Mouse (Mus musculus): Measurements from ENCODE around the gene Tiam2. TPM values are rescaled to one million over a fixed set of nuclear protein-coding genes. Genes with fewer than 3 reads are reported as not detected.

Tiam2 gene
- polyA plus RNA-seq, 1 experiment from 2014 or later: 5.7 TPM

DNA sequence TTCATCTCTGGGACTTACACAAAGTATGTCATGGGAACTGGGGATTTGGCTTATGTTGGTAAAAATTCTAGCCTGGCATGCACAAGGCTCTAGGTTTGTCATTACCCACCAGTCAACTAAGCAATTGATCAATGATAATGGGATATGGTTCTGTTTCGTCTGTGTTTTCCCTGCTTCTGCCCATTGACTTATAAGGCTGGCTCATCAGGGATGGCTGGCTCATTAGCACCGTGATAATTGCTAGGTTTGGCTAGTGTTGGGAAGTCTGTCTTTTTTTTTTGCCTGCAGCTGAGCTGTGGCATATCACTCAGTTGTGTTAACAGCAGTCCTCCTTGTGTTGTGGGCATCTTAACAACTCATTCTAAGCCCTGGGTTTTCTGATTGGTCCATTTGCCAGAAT, 36.8 kb downstream of the Tiam2 start:
- Histone ChIP-seq H3K27me3 (replicated peaks; ENCODE audit: control insufficient read depth, insufficient read depth, low read length) (no peaks in the 10 kb centered on the region), H3K27ac (ENCODE audit: low read depth) (no peak overlapping the region), H3K36me3 (ENCODE audit: control insufficient read depth, insufficient read depth, low read length) (no peaks in the 10 kb centered on the region), H3K9ac (ENCODE audit: low read length) (no peak overlapping the region), H3K4me1 (replicated peaks; ENCODE audit: control insufficient read depth, insufficient read depth, low read length) (no peaks in the 10 kb centered on the region), H3K4me2 (ENCODE audit: low read length) (no peak overlapping the region), H3K9me3 (ENCODE audit: control insufficient read depth, low read length) (0 out of 2 replicates have a peak, but pooled peaks cover 2% of the 10 kb centered on the region), H3K4me3 (ENCODE audit: low read depth, low read length) (no peak overlapping the region)
- ATAC-seq (replicated peaks; ENCODE audit: low FRiP score, low TSS enrichment, low read depth): no peak
- 73% methylated on average over 2 of the region's 2 CpGs for WGBS
- no peak for DNase-seq (ENCODE audit: low spot score)

DNA sequence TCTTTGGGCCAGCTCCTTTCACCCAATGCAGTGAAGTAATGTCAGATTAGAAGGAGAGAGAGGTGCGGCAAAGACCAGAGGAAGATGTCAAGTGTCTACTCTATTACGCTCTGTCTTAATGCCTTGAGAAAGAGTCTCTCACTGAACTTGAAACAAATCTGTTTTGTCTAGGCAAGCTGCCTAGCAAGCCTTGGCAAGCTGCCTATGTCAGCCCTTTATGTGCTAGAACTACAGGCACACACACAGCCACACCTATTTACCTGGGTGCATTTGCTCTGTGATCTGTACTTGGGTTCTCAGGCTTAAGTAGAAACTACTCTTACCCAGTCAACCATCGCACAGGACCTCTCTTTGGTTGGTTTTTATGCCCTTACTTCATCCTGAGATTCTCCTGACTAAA, 40.4 kb downstream of the Tiam2 start:
- no peak for DNase-seq (ENCODE audit: low spot score)
- Histone ChIP-seq H3K27ac (ENCODE audit: low read depth) (no peak overlapping the region), H3K4me3 (ENCODE audit: low read depth, low read length) (no peak overlapping the region), H3K36me3 (ENCODE audit: control insufficient read depth, insufficient read depth, low read length) (no peaks in the 10 kb centered on the region), H3K9me3 (ENCODE audit: control insufficient read depth, low read length) (0 out of 2 replicates have a peak, but pooled peaks cover 2% of the 10 kb centered on the region), H3K4me2 (ENCODE audit: low read length) (no peak overlapping the region), H3K4me1 (replicated peaks; ENCODE audit: control insufficient read depth, insufficient read depth, low read length) (peaks cover 7% of the 10 kb centered on the region; the same call in 1 of the 2 replicates), H3K27me3 (replicated peaks; ENCODE audit: control insufficient read depth, insufficient read depth, low read length) (no peaks in the 10 kb centered on the region), H3K9ac (ENCODE audit: low read length) (no peak overlapping the region)
- WGBS: 85% methylated on average over 3 of the region's 3 CpGs
- no peak for ATAC-seq (replicated peaks; ENCODE audit: low FRiP score, low TSS enrichment, low read depth)

DNA sequence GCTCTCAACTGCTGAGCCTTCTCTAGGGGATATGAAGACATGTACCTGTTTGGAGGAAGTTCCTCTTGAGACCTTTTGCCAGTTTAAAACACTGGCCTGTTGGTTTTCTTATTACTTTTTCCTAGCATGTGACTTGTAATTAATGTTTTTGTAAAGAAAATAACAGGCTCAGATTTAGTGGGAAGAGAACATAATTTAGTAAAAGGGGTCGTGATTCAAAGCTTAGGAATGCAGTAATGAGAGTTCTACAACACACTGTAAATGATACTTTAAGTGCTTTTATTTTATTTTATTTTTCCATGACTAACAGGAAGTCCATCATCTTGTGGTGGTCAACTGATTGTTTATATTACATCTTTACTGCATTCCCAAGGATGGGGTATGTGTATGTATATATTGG, 42.0 kb downstream of the Tiam2 start:
- ATAC-seq (replicated peaks; ENCODE audit: low FRiP score, low TSS enrichment, low read depth) (no peak), DNase-seq (ENCODE audit: low spot score) (no peak)
- Histone ChIP-seq H3K4me1 (replicated peaks; ENCODE audit: control insufficient read depth, insufficient read depth, low read length) (peaks cover 7% of the 10 kb centered on the region; the same call in 1 of the 2 replicates), H3K27me3 (replicated peaks; ENCODE audit: control insufficient read depth, insufficient read depth, low read length) (no peaks in the 10 kb centered on the region), H3K4me3 (ENCODE audit: low read depth, low read length) (no peak overlapping the region), H3K9me3 (ENCODE audit: control insufficient read depth, low read length) (0 out of 2 replicates have a peak, but pooled peaks cover 2% of the 10 kb centered on the region), H3K36me3 (ENCODE audit: control insufficient read depth, insufficient read depth, low read length) (no peaks in the 10 kb centered on the region), H3K4me2 (ENCODE audit: low read length) (no peak overlapping the region), H3K27ac (ENCODE audit: low read depth) (no peak overlapping the region), H3K9ac (ENCODE audit: low read length) (no peak overlapping the region)
- WGBS: 53% methylated on average over 1 of the region's 1 CpGs

DNA sequence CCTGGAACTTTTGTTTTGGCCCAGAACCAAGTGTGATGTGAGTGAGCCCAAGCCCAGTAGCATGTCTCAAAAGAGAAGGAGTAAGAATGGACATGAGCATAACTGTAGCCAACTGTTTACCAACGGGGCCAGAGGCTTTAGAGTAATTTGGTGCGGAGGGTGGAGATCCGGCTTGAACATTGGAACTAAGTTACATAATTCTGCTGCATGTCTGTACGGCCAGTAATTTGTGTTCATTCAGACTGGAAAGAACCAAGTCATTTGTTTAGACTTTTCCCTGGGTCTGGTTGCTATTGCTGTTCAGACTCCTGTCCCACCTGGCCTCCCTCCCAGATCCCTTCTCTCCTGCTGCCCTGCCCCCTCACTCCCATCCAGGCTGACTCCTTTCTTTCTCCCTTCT, 43.3 kb downstream of the Tiam2 start:
- WGBS: 39% methylated on average over 4 of the region's 4 CpGs
- Histone ChIP-seq H3K36me3 (ENCODE audit: control insufficient read depth, insufficient read depth, low read length) (no peaks in the 10 kb centered on the region), H3K9ac (ENCODE audit: low read length) (no peak overlapping the region), H3K27ac (ENCODE audit: low read depth) (no peak overlapping the region), H3K4me3 (ENCODE audit: low read depth, low read length) (no peak overlapping the region), H3K4me1 (replicated peaks; ENCODE audit: control insufficient read depth, insufficient read depth, low read length) (peaks cover 7% of the 10 kb centered on the region; the same call in 1 of the 2 replicates), H3K9me3 (ENCODE audit: control insufficient read depth, low read length) (no peaks in the 10 kb centered on the region), H3K27me3 (replicated peaks; ENCODE audit: control insufficient read depth, insufficient read depth, low read length) (no peaks in the 10 kb centered on the region), H3K4me2 (ENCODE audit: low read length) (no peak overlapping the region)
- ATAC-seq (replicated peaks; ENCODE audit: low FRiP score, low TSS enrichment, low read depth): no peak
- DNase-seq (ENCODE audit: low spot score): no peak

DNA sequence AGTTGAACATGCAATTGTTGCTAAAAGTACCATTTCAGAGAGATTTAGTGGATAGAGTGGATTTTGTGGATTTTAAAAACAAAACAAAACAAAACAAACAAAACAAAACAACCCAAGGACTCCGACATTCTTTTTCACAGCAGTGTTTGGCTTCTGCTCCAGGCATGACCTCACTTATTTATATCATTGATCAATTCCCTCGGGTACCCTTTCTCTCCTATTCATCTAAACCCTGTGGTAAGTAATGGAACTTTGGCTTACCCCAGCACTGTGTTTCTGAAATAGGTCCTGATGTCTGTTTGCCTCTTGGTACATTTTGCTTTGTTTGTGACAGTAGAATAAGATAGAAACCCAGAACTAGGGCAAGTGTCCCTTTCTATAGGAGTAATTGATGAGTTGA, 52.2 kb downstream of the Tiam2 start:
- 0 out of 2 replicates have a peak, but pooled peaks cover 10% of the 10 kb centered on the region for H3K4me1 ChIP-seq (replicated peaks; ENCODE audit: control insufficient read depth, insufficient read depth, low read length)
- H3K9me3 ChIP-seq (ENCODE audit: control insufficient read depth, low read length): no peaks in the 10 kb centered on the region
- H3K36me3 ChIP-seq (ENCODE audit: control insufficient read depth, insufficient read depth, low read length): no peaks in the 10 kb centered on the region
- no peak overlapping the region for H3K9ac ChIP-seq (ENCODE audit: low read length)
- DNase-seq (ENCODE audit: low spot score) (no peak), ATAC-seq (replicated peaks; ENCODE audit: low FRiP score, low TSS enrichment, low read depth) (no peak)
- H3K27me3 ChIP-seq (replicated peaks; ENCODE audit: control insufficient read depth, insufficient read depth, low read length): no peaks in the 10 kb centered on the region
- H3K4me3 ChIP-seq (ENCODE audit: low read depth, low read length): no peak overlapping the region
- peak overlapping the region; percentile 47; the same call in 1 of the 2 replicates for H3K27ac ChIP-seq (ENCODE audit: low read depth)
- WGBS: 38% methylated on average over 2 of the region's 2 CpGs
- H3K4me2 ChIP-seq (ENCODE audit: low read length): no peak overlapping the region

DNA sequence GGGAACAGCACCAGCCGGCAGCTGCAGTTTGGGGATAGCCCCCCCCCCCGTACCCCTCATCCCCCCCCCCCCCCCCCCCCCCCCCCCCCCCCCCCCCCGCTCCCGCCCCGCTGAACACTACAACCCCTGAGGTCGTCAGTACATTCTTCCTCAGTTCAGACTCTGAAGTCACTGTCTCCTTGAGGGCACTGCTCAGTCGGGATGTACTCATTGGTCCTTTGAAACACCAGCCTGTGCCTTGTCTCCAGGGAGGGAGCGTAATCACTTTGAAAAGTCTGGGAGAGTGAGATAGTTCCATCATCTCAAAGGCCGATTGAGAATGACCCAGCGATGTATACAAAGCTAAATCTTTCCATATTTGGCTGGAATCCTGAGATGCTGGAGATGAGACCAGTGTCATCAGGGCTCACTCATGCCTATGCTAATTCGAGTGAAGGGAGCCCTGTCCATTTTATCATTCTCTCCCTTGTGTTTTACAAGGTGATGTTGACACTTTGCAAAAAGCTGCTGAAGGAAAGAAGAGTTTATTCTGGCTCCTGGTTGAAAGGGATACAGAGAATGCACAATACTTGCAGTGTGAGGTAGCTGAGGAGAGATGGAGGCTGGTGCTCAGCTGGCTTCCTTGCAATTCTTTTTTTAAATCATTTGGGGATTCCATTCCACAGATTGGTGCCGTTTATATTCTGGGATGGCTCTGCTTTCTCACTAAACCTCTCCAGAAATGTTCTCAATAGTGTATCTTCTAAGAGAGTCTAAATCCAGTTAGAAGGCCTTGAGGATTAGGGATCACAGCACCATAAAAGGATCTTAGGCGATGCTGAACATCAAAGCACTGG, 53.6 kb downstream of the Tiam2 start:
- ATAC-seq (replicated peaks; ENCODE audit: low FRiP score, low TSS enrichment, low read depth): no peak
- 0 out of 2 replicates have a peak, but pooled peaks cover 10% of the 10 kb centered on the region for H3K4me1 ChIP-seq (replicated peaks; ENCODE audit: control insufficient read depth, insufficient read depth, low read length)
- WGBS: 21% methylated on average over 10 of the region's 13 CpGs
- no peak overlapping the region for H3K9ac ChIP-seq (ENCODE audit: low read length)
- H3K27me3 ChIP-seq (replicated peaks; ENCODE audit: control insufficient read depth, insufficient read depth, low read length): no peaks in the 10 kb centered on the region
- no peaks in the 10 kb centered on the region for H3K36me3 ChIP-seq (ENCODE audit: control insufficient read depth, insufficient read depth, low read length)
- no peak overlapping the region for H3K4me2 ChIP-seq (ENCODE audit: low read length)
- H3K4me3 ChIP-seq (ENCODE audit: low read depth, low read length): no peak overlapping the region
- DNase-seq (ENCODE audit: low spot score): no peak
- H3K9me3 ChIP-seq (ENCODE audit: control insufficient read depth, low read length): no peaks in the 10 kb centered on the region
- peak overlapping the region; percentile 71 for H3K27ac ChIP-seq (ENCODE audit: low read depth)

DNA sequence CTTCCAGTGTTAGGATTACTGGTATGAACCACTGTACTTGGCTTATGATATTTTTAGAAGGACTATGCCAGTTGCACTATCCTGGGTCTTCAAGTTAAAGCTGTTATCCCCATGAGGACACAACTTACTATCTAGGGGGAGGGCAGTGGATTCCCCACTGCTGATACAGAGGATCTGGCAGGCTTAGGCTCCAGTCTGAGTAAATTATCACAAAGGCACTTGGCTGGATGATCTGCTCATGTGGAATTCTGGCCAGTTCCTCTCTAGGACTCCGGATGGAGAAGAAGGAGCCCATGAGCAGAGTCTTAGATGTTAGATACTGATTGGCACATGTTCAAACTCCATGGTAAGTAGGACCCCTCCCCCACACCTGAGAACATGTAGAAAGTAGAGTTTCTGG, 59.0 kb downstream of the Tiam2 start:
- Histone ChIP-seq H3K4me2 (ENCODE audit: low read length) (no peak overlapping the region), H3K4me1 (replicated peaks; ENCODE audit: control insufficient read depth, insufficient read depth, low read length) (no peaks in the 10 kb centered on the region), H3K27me3 (replicated peaks; ENCODE audit: control insufficient read depth, insufficient read depth, low read length) (no peaks in the 10 kb centered on the region), H3K9ac (ENCODE audit: low read length) (no peak overlapping the region), H3K36me3 (ENCODE audit: control insufficient read depth, insufficient read depth, low read length) (no peaks in the 10 kb centered on the region), H3K27ac (ENCODE audit: low read depth) (no peak overlapping the region), H3K4me3 (ENCODE audit: low read depth, low read length) (no peak overlapping the region), H3K9me3 (ENCODE audit: control insufficient read depth, low read length) (no peaks in the 10 kb centered on the region)
- ATAC-seq (replicated peaks; ENCODE audit: low FRiP score, low TSS enrichment, low read depth) (no peak), DNase-seq (ENCODE audit: low spot score) (no peak)
- 74% methylated on average over 1 of the region's 1 CpGs for WGBS

DNA sequence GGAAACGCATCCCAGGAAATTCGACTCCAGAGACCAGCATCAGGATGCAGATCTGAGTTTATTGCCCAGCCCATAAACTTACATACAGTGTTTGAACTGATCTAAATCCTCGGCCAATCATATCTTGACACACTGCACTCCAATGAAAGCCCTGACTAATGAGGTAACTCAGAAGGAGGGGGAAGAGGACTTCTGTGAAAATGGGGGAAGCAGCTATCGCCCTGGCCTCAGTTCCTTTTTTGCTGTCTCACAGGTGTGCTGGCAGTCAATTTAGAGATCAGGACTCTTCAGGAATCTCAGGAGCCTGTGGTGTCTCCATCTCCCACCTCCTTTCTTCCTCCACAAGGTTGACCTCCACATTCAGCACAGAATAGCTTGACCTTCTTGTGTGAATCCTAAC, 61.4 kb downstream of the Tiam2 start:
- ATAC-seq (replicated peaks; ENCODE audit: low FRiP score, low TSS enrichment, low read depth) (no peak), DNase-seq (ENCODE audit: low spot score) (no peak)
- Histone ChIP-seq H3K4me2 (ENCODE audit: low read length) (no peak overlapping the region), H3K27me3 (replicated peaks; ENCODE audit: control insufficient read depth, insufficient read depth, low read length) (no peaks in the 10 kb centered on the region), H3K36me3 (ENCODE audit: control insufficient read depth, insufficient read depth, low read length) (no peaks in the 10 kb centered on the region), H3K9ac (ENCODE audit: low read length) (no peak overlapping the region), H3K9me3 (ENCODE audit: control insufficient read depth, low read length) (no peaks in the 10 kb centered on the region), H3K4me3 (ENCODE audit: low read depth, low read length) (no peak overlapping the region), H3K4me1 (replicated peaks; ENCODE audit: control insufficient read depth, insufficient read depth, low read length) (no peaks in the 10 kb centered on the region), H3K27ac (ENCODE audit: low read depth) (no peak overlapping the region)
- 47% methylated on average over 4 of the region's 4 CpGs for WGBS

DNA sequence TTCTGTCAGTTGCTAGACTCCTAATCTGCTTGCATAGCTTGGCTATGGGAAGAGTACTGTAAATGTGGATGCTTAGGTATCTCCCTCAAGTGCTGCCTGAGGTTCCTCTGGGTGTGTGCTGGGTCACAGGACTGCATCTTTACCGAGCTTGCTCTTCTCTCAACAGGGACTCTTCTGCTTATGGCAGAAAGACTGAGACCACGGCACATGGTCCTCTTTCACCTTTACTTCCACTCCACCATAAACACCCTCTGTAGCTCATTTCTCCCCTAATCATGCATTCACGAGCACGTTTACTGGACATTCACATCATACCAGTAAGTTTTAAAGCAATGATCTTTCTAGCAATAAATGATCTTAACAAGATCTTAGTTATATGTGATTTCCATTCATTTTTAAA, 63.4 kb downstream of the Tiam2 start:
- 79% methylated on average over 4 of the region's 4 CpGs for WGBS
- H3K4me2 ChIP-seq (ENCODE audit: low read length): no peak overlapping the region
- ATAC-seq (replicated peaks; ENCODE audit: low FRiP score, low TSS enrichment, low read depth): no peak
- H3K27ac ChIP-seq (ENCODE audit: low read depth): no peak overlapping the region
- H3K4me1 ChIP-seq (replicated peaks; ENCODE audit: control insufficient read depth, insufficient read depth, low read length): no peaks in the 10 kb centered on the region
- no peak overlapping the region for H3K4me3 ChIP-seq (ENCODE audit: low read depth, low read length)
- H3K36me3 ChIP-seq (ENCODE audit: control insufficient read depth, insufficient read depth, low read length): no peaks in the 10 kb centered on the region
- H3K27me3 ChIP-seq (replicated peaks; ENCODE audit: control insufficient read depth, insufficient read depth, low read length): no peaks in the 10 kb centered on the region
- no peak for DNase-seq (ENCODE audit: low spot score)
- H3K9me3 ChIP-seq (ENCODE audit: control insufficient read depth, low read length): no peaks in the 10 kb centered on the region
- H3K9ac ChIP-seq (ENCODE audit: low read length): no peak overlapping the region

Measured in intestine, embryonic 14.5 days (tissue).